Mouse (Mus musculus) limb, embryonic 14.5 days (tissue): ENCODE measurements around the gene Sumo1. TPM values are rescaled to one million over a fixed set of nuclear protein-coding genes. Genes with fewer than 3 reads are reported as not detected.

Experiments
- ATAC-seq: fragments of 200-750 bp; cut with Nextera tagmentation; 2 replicates; pipeline ENCODE4 v1.8.0; 2017; ENCODE audit warnings: low read depth, moderate number of reproducible peaks, moderate TSS enrichment; ENCODE audit not compliant: low FRiP score
- DNase-seq: peaks from one replicate; pipeline ENCODE4 v3.0.0-alpha.2; 2015; ENCODE audit warnings: low spot score
- H3K27ac ChIP-seq: fragments of 300-500 bp; sonication (generic); replicated peaks from 2 replicates; pipeline ENCODE4 v1.5.1; 2014; ENCODE audit warnings: low read depth, mild to moderate bottlenecking, low read length, moderate library complexity, mixed read lengths
- H3K27me3 ChIP-seq: fragments of 300-500 bp; sonication (generic); 2 replicates; pipeline ENCODE4 v1.6.1; 2014; ENCODE audit warnings: low read length, mixed read lengths; ENCODE audit not compliant: control insufficient read depth, insufficient read depth
- H3K36me3 ChIP-seq: fragments of 300-500 bp; sonication (generic); 2 replicates; pipeline ENCODE4 v1.6.1; 2014; ENCODE audit warnings: mild to moderate bottlenecking, low read length, moderate library complexity, mixed read lengths; ENCODE audit not compliant: control insufficient read depth, insufficient read depth
- H3K4me1 ChIP-seq: fragments of 300-500 bp; sonication (generic); 2 replicates; pipeline ENCODE4 v1.6.1; 2014; ENCODE audit warnings: antibody characterized with exemption, low read length, mixed read lengths; ENCODE audit not compliant: control insufficient read depth, insufficient read depth
- H3K4me2 ChIP-seq: fragments of 300-500 bp; sonication (generic); replicated peaks from 2 replicates; pipeline ENCODE4 v1.6.1; 2014; ENCODE audit warnings: low read depth, mild to moderate bottlenecking, low read length, moderate library complexity; ENCODE audit not compliant: severe bottlenecking
- H3K4me3 ChIP-seq: fragments of 300-500 bp; sonication (generic); replicated peaks from 2 replicates; pipeline ENCODE4 v1.5.1; 2014; ENCODE audit warnings: low read length
- H3K9ac ChIP-seq: fragments of 300-500 bp; sonication (generic); 2 replicates; pipeline ENCODE4 v1.6.1; 2014; ENCODE audit warnings: mild to moderate bottlenecking, low read depth, low read length, moderate library complexity; ENCODE audit not compliant: severe bottlenecking
- H3K9me3 ChIP-seq: fragments of 300-500 bp; sonication (generic); 2 replicates; pipeline ENCODE4 v1.6.1; 2016; ENCODE audit warnings: low read length; ENCODE audit not compliant: control insufficient read depth
- POLR2A ChIP-seq: fragments of 200-500 bp; IDR thresholded peaks from 2 replicates; pipeline ENCODE4 v1.8.0; 2012; ENCODE audit warnings: inconsistent platforms, mild to moderate bottlenecking, moderate library complexity, borderline replicate concordance; ENCODE audit not compliant: insufficient read depth, insufficient read length; ENCODE audit errors: extremely low read depth
- WGBS: fragments of 180-500 bp; shearing (Covaris S2); extraction: QIAGEN DNeasy Blood & Tissue Kit; methylation state at CpG from one replicate; pipeline ENCODE4 v1.1.7; 2014; 5-methylcytosine and 5-hydroxymethylcytosine counted together
- polyA plus RNA-seq, 2 experiments: library from polyadenylated mRNA; depleted of rRNA in 1 of 2; stranded (reverse) in 1 of 2; unstranded in 1 of 2; fragments of >200 nt; fragmentation: Nextera tagmentation in 1 of 2; extraction: Ambion mirVana in 1 of 2; gene quantifications; 2 replicates each; pipeline versions ENCODE4 v1.2.1 to v1.2.3; 2012 to 2014

Gene Sumo1
- polyA plus RNA-seq, 2 experiments = 141 to 427 TPM

DNA sequence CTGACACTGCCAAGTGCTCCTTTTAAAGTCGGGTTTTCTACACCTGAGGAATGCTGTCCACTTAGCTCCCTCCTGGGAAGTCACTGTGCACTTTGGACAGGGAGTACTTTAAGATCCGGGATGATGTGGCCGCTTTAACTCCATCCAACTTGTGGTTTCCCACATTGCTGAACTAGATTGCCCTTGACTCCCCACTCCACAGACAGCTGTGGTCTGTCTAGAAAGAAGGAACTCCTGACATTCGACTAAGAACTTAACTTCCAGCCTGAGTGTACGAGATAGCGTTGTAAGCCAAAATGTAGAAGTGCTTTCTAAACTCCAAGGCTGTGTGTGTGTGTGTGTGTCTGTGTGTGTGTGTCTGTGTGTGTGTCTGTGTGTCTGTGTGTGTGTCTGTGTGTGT lies 120.4 kb downstream of the Sumo1 start:
- WGBS = 70% methylated on average over 6 of the region's 6 CpGs
- TF ChIP-seq POLR2A = no peak
- DNase-seq = no peak
- H3K27me3 ChIP-seq = no peaks in the 10 kb centered on the region
- H3K4me1 ChIP-seq = peaks cover 11% of the 10 kb centered on the region
- no peak overlapping the region for H3K9ac ChIP-seq
- no peak for ATAC-seq
- no peak overlapping the region for H3K4me2 ChIP-seq
- H3K36me3 ChIP-seq = no peaks in the 10 kb centered on the region
- H3K4me3 ChIP-seq = no peak overlapping the region
- no peaks in the 10 kb centered on the region for H3K9me3 ChIP-seq
- no peak overlapping the region for H3K27ac ChIP-seq

DNA sequence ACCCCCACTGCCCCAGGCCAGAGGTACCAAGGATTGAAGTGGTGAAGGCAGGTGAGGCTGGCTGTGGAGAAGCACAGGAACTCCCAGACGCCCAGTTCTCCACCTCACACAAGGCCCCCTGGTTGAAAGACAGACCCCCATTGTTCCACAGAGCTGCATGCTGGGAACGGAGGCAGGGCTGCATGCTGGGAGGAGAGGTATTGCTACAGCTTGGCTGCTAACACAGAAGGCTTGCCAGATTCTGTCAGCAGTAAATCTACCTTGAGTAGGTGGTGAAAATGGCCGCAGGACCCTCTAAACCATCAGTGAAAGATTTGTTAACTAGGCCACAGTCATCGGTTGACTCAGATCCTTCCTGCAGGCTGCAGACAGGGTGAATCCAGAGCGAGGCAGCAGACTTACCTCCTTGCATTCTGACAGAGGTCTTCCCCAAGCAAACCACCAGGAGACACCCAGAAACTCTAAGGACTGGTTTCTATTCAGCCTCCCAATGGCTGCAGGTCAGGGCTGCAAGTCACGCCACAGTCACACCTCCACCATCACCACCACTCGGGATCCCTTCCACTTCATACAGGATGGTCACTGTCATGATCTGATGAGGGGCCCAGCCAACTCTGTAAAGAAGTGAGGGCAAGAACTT lies 121.5 kb downstream of the Sumo1 start:
- peak; percentile 54 for DNase-seq
- peak overlapping the region; percentile 6; the same call in 1 of the 2 replicates for H3K27ac ChIP-seq

DNA sequence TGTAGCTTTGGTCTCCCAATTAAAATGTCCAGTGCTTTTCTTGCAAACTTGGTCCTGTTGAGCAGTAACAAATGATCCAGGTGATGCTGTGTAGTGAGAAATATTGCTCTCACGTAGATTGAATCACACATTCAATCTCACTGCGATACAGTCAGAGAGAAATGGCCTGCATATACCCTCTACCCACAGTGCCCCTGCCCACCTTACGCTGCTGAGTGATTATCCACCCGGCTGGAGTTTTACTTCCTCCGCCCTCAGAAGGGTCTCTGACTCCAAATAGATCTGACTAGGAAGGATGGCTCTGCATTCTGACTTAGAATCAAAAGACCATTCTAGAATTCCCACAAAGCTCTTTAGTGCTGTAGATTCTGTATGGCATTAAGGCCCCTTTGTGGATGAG lies 122.1 kb downstream of the Sumo1 start:
- Histone ChIP-seq H3K9me3 (no peaks in the 10 kb centered on the region), H3K9ac (no peak overlapping the region), H3K4me3 (no peak overlapping the region), H3K36me3 (no peaks in the 10 kb centered on the region), H3K4me2 (no peak overlapping the region), H3K27me3 (no peaks in the 10 kb centered on the region), H3K27ac (no peak overlapping the region), H3K4me1 (peaks cover 11% of the 10 kb centered on the region)
- no peak for TF ChIP-seq POLR2A
- ATAC-seq = no peak
- WGBS = 90% methylated on average over 5 of the region's 5 CpGs
- no peak for DNase-seq

More for the DNA sequence above, 121.5 kb downstream of the Sumo1 start:
- Histone ChIP-seq H3K9ac (no peak overlapping the region), H3K4me2 (no peak overlapping the region), H3K27me3 (no peaks in the 10 kb centered on the region), H3K4me3 (no peak overlapping the region), H3K9me3 (no peaks in the 10 kb centered on the region), H3K4me1 (peaks cover 11% of the 10 kb centered on the region), H3K36me3 (no peaks in the 10 kb centered on the region)
- no peak for ATAC-seq
- WGBS = 50% methylated on average over 7 of the region's 7 CpGs
- TF ChIP-seq POLR2A = no peak

DNA sequence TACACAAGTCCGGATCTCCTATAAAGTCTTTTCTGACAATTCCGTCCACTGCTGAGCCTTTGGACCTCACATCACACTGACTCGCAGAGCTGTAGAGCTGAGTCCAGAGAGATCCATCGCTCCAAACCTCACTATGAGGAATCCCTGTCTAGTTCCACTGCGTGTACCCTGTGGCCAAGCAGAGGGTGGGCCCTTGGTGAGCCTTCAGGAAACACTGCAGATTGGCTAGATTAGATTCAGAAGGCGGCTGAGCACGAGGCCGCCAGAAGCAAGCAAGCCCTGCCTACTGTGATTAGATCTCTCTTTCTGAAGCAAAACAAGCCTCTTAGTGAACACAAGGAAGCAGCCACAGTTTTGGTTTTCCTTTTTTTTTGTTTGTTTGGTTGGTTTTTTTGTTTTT lies 126.7 kb downstream of the Sumo1 start:
- TF ChIP-seq POLR2A = no peak
- Histone ChIP-seq H3K27me3 (no peaks in the 10 kb centered on the region), H3K4me2 (no peak overlapping the region), H3K9me3 (no peaks in the 10 kb centered on the region), H3K4me1 (peaks cover 2% of the 10 kb centered on the region; the same call in 1 of the 2 replicates), H3K9ac (no peak overlapping the region), H3K36me3 (no peaks in the 10 kb centered on the region), H3K4me3 (no peak overlapping the region), H3K27ac (no peak overlapping the region)
- DNase-seq = no peak
- 74% methylated on average over 8 of the region's 8 CpGs for WGBS
- no peak for ATAC-seq

DNA sequence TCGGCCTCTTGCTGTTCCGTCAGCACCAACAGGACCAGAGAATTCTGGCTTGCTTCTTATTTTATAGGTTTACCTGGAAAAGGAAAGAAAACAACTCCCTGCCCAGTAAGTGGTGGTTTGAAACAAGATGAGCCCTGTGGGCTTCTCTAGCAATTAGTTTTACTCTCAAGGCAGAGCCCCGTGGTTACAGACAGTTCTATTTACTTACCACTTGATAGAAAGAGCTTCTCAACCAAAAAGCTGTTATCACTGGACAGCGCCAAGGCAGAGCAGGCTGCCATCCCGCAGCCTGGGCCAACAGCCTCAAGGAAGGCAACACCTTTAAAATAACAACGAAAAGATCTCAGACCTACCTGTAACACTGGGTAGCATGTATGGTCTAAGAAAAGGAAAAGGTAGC lies 128.4 kb downstream of the Sumo1 start:
- no peak for ATAC-seq
- Histone ChIP-seq H3K4me2 (no peak overlapping the region), H3K9ac (no peak overlapping the region), H3K9me3 (no peaks in the 10 kb centered on the region), H3K27me3 (no peaks in the 10 kb centered on the region), H3K4me1 (no peaks in the 10 kb centered on the region), H3K36me3 (no peaks in the 10 kb centered on the region), H3K27ac (no peak overlapping the region), H3K4me3 (no peak overlapping the region)
- DNase-seq = no peak
- 56% methylated on average over 6 of the region's 6 CpGs for WGBS
- TF ChIP-seq POLR2A = no peak
